Mouse (Mus musculus) hematopoietic stem cell, adult 5-6 weeks (primary cell): Measurements from ENCODE around the gene Slc22a18. TPM values are rescaled to one million over a fixed set of nuclear protein-coding genes. Genes with fewer than 3 reads are reported as not detected.
"Not testable (repeated sequence)": the region's sequence is repeated elsewhere in the genome, so short reads cannot be mapped to it uniquely, and the experiment has no call there.

Experiments
- ATAC-seq, 2 experiments: fragments of 125-278 bp in 1 of 2; replicated peaks in 1 of 2; 2 replicates each; pipeline ENCODE4 v1.8.0; 2016 to 2017; ENCODE audit warnings: inconsistent platforms in 2 of 2, mild to moderate bottlenecking in 2 of 2, moderate number of reproducible peaks in 2 of 2, low read depth in 1 of 2, moderate TSS enrichment in 1 of 2; ENCODE audit not compliant: low FRiP score in 2 of 2, poor library complexity in 2 of 2, severe bottlenecking in 2 of 2, insufficient read depth in 1 of 2, low TSS enrichment in 1 of 2
- total RNA-seq: library from RNA; stranded (forward); fragments of 172-1452, 232-1000 nt; gene quantifications from 2 replicates; pipeline ENCODE4 v1.2.3, GENCODE M21; 2017

Gene Slc22a18
- total RNA-seq, 1 experiment from 2014 or later = 3.9 TPM

DNA sequence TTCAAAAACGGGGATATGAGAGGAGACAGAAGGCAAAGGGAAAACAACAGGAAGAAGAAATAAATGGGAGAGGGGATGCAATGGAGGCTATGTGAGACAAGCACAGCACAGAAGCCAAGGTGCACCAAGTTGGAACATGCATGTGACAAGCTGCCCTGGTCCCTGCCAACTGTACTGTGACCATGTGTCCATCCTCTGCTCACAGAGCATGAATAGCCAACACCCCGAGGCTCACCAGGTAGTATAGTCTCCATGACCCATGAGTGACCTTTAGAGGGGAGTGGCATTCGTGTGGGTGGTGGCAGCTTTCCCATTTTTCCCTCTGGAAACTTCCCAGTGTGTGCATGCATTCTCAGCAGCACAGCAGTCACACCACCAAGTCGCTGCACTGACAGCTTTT lies 45.8 kb downstream of the Slc22a18 start:
- no peak for ATAC-seq

GRCm38 (mm10) chr7:143532410-143532809 lies 58.9 kb downstream of the Slc22a18 start:
- ATAC-seq = no peak

DNA sequence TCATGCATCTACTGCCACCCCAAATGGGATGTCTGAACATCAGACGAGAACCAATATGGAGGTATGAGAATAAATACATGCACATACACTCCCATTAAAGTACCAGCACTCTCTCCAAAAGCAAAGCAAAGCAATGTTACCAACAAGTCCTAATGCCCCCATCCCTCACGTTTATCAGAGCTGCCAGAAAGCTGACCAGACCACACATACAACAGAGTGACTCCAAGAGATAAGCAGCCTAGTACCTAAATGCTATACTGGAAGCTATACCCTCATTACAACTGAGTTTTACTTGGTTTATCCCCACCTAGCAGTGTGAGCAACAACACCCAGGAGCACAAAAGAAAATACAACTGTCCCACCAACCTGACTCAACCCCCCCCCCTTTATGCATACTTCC lies 59.7 kb downstream of the Slc22a18 start:
- peak; percentile 17 to 37; a peak in 2 of 4 replicates for ATAC-seq

- no peak for ATAC-seq
Observed at GRCm38 (mm10) chr7:143536251-143536650, 62.7 kb downstream of the Slc22a18 start.

DNA sequence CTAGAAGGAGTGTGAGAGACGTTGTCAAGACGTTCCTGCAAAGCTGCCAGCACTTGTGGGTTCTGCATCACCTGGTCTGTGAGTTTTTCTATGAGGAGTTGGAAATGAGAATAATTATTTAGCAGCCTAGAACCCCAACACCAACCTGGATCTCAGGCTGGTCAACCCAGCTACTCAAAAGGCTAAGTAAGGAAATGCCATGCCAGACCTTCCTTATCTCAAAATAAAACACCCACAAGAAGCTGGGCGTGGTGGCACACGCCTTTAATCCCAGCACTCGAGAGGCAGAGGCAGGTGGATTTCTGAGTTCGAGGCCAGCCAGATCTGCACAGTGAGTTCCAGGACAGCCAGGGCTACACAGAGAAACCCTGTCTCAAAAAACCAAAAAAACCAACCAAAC lies 64.7 kb downstream of the Slc22a18 start:
- ATAC-seq = not testable (repeated sequence)

DNA sequence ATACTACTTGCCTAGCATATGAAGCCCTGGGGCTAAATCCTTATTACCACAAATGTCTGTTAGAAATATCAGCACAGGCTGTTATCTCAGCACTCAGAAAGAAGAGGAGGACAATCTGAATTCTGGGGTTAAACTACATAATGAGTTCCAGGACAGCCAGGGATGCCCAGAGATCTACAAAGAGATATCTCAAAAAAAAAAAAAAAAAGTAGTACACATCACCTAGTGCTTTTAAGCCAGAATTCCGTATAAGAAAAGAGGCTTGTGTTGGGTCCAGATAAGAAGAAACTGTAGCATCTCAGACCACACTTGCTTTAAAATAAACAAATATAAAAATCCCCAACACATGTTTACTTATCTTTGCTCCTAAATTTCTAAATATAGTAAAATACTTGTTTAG lies 65.1 kb downstream of the Slc22a18 start:
- no peak for ATAC-seq

- ATAC-seq = no peak
Observed at GRCm38 (mm10) chr7:143544368-143544767, 70.8 kb downstream of the Slc22a18 start.

DNA sequence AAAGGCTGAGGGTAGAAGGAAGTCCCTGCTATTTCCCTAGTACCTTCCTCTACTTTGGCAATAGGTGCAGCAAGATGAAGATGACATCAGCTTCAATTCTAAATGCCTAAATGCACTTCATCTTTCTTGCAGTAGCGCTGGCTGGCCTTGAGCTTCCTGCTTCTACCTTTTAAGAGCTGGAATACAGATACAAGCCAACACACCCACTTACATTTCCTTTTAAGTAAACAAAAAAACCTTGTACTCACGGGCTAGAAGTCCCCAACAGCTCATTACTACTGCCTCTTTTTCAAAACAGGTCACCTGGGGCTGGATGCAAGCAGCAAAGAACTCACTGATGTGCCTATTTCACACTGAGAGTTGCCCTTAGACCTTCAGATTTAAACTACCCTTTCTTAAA lies 73.0 kb downstream of the Slc22a18 start:
- ATAC-seq = no peak

DNA sequence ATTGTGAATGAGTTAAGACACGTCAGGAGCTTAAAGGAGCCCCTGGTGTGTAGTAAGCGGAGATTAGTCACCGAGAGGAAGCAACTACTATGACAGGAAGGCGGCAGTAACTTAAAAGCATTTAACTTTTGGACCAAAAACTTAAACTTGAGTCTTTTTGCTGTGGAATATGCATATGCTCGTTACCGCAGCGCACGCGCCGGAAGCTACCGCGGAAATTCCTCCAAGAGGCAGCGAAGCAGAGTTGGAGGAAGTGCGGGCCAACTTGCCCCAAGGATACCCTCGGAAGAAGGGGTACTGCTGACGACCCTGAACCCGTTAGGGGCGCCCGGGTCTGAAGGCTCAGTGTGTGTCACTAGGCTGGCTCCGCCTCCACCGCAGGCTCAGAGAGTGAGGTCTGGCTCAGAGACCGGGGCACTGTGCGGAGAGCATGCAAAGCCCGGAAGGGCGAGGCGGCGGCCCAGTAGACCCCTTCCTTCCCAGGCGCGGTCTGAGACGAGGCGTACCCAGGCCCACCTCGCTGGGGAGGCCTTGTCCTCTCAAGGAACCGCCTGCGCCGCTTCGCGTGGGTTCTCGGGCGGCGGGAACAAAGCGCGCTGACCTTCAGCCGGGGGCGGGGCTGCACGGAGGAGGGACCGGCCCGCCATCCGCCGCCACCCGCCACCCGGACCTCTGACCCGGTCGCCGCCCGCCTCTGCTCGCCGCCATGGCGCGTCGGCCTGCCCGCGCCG lies 74.9 kb downstream of the Slc22a18 start:
- peak; percentile 44 to 49 for ATAC-seq

Other genes starting within 250 kb of the Slc22a18 start
- 7.6 and 10.9 TPM in 2 replicates for gene Cdkn1c, start 12.7 kb upstream of the Slc22a18 start, total RNA-seq
- gene Phlda2, start 29.4 kb downstream of the Slc22a18 start, total RNA-seq = 1.8 and 4.7 TPM in 2 replicates
- gene Nap1l4, start 75.4 kb downstream of the Slc22a18 start, total RNA-seq = 151 and 212 TPM in 2 replicates
- gene Cars, start 126.4 kb downstream of the Slc22a18 start, total RNA-seq = 57.2 and 77.7 TPM in 2 replicates
- 21.4 and 26.1 TPM in 2 replicates for gene Tnfrsf26, start 155.0 kb downstream of the Slc22a18 start, total RNA-seq
- 3.8 and 4.3 TPM in 2 replicates for gene Tnfrsf22, start 175.9 kb downstream of the Slc22a18 start, total RNA-seq
- gene Tnfrsf23, start 212.1 kb downstream of the Slc22a18 start, total RNA-seq = 0.10 and 1.1 TPM in 2 replicates